In genomic region chr12:111353439-111353915, GRCm38 (mm10) we compare ENCODE assay signal across 9 mouse cellular contexts. TPM values are rescaled to one million over a fixed set of nuclear protein-coding genes. Genes with fewer than 3 reads are reported as not detected.
DNase-seq lines count a peak whose midpoint lies in the region; ATAC-seq and TF ChIP-seq lines count a peak whose summit lies in the region.
"Had no signal": no experiment of that assay in that cellular context is flagged by ENCODE, and none has a peak within 500 bp of the region (broad histone marks: within the 10 kb centered on the region; RNA-seq: fewer than 3 reads in every experiment).

No protein-coding gene starts in this region.

- H3K27ac ChIP-seq in forebrain, postnatal 0 days (ENCODE audit: low read depth, low read length): 0 out of 2 replicates have a peak overlapping the region, but pooled peaks have one; percentile 29
- peak overlapping the region; percentile 71 for H3K27ac ChIP-seq in lung, embryonic 15.5 days
- H3K27ac ChIP-seq in stomach, postnatal 0 days (replicated peaks): peak overlapping the region; percentile 80

- TF ChIP-seq EP300 in stomach, postnatal 0 days (optimal IDR thresholded peaks at IDR 0.05): no peak

- no peak for DNase-seq in frontal cortex, adult 2 months (ENCODE audit: extremely low spot score in 1 of 2, low spot score in 1 of 2)
- DNase-seq in forebrain, postnatal 0 days: no peak
- DNase-seq in kidney, adult 11 months: peak; percentile 93
- DNase-seq in stomach, postnatal 0 days (ENCODE audit: low spot score): peak; percentile 95
- no peak for DNase-seq in spleen, adult 18-20 months
- DNase-seq in right cerebral cortex, postnatal 4 days: no peak

- no peaks in the 10 kb centered on the region for H3K9me3 ChIP-seq in forebrain, postnatal 0 days (ENCODE audit: low read length)
- H3K9me3 ChIP-seq in lung, embryonic 15.5 days: no peaks in the 10 kb centered on the region
- no peaks in the 10 kb centered on the region for H3K9me3 ChIP-seq in stomach, postnatal 0 days (ENCODE audit: control insufficient read depth, low read length)

- H3K4me2 ChIP-seq in forebrain, postnatal 0 days (ENCODE audit: low read depth): no peak overlapping the region
- peak overlapping the region; percentile 19; the same call in 1 of the 2 replicates for H3K4me2 ChIP-seq in lung, embryonic 15.5 days
- H3K4me2 ChIP-seq in stomach, postnatal 0 days (replicated peaks; ENCODE audit: low read depth): no peak overlapping the region

- peak; percentile 48; the same call in 1 of the 2 replicates for ATAC-seq in frontal cortex, adult (ENCODE audit: low TSS enrichment)
- peak; percentile 56 for ATAC-seq in forebrain, postnatal 0 days
- peak; percentile 87 for ATAC-seq in lung, embryonic 15.5 days (ENCODE audit: borderline replicate concordance, extremely low read depth, low FRiP score, low TSS enrichment)
- ATAC-seq in stomach, postnatal 0 days (ENCODE audit: low FRiP score, low TSS enrichment): peak; percentile 98

- WGBS in forebrain, postnatal 0 days: 41% methylated on average over 15 of the region's 15 CpGs
- WGBS in lung, embryonic 15.5 days: 59% methylated on average over 15 of the region's 15 CpGs
- WGBS in stomach, postnatal 0 days: 46% methylated on average over 15 of the region's 15 CpGs

- no peak overlapping the region for H3K9ac ChIP-seq in forebrain, postnatal 0 days
- no peak overlapping the region for H3K9ac ChIP-seq in lung, embryonic 15.5 days
- H3K9ac ChIP-seq in stomach, postnatal 0 days (ENCODE audit: low read length): no peak overlapping the region

- H3K27me3 ChIP-seq in forebrain, postnatal 0 days (ENCODE audit: insufficient read depth, low read length): no peaks in the 10 kb centered on the region
- H3K27me3 ChIP-seq in lung, embryonic 15.5 days: no peaks in the 10 kb centered on the region
- H3K27me3 ChIP-seq in stomach, postnatal 0 days (ENCODE audit: control insufficient read depth, insufficient read depth, low read length): no peaks in the 10 kb centered on the region

- peaks cover 4% of the 10 kb centered on the region; the same call in 1 of the 2 replicates for H3K36me3 ChIP-seq in forebrain, postnatal 0 days (ENCODE audit: insufficient read depth)
- H3K36me3 ChIP-seq in lung, embryonic 15.5 days: no peaks in the 10 kb centered on the region
- H3K36me3 ChIP-seq in stomach, postnatal 0 days (ENCODE audit: control insufficient read depth, insufficient read depth, low read length): no peaks in the 10 kb centered on the region

- TF ChIP-seq CTCF in forebrain, postnatal 0 days (IDR thresholded peaks at IDR 0.05; ENCODE audit: low read depth): no peak
- TF ChIP-seq CTCF in stomach, postnatal 0 days (IDR thresholded peaks at IDR 0.05; ENCODE audit: low read depth): no peak

- H3K4me3 ChIP-seq in forebrain, postnatal 0 days (ENCODE audit: low read depth, low read length): no peak overlapping the region
- H3K4me3 ChIP-seq in lung, embryonic 15.5 days: no peak overlapping the region
- H3K4me3 ChIP-seq in stomach, postnatal 0 days (ENCODE audit: low read depth, low read length): no peak overlapping the region

- no peaks in the 10 kb centered on the region for H3K4me1 ChIP-seq in forebrain, postnatal 0 days (ENCODE audit: insufficient read depth)
- peaks cover 48% of the 10 kb centered on the region for H3K4me1 ChIP-seq in lung, embryonic 15.5 days
- peaks cover 5% of the 10 kb centered on the region; the same call in 1 of the 2 replicates for H3K4me1 ChIP-seq in stomach, postnatal 0 days (replicated peaks; ENCODE audit: control insufficient read depth, insufficient read depth)

RNA-seq across cellular contexts. Expression of gene Cdc42bpb, which starts 24.0 kb away (rescaled TPM):
- 175 and 184 TPM in 2 replicates for polyA plus RNA-seq in frontal cortex, adult 2 months (2012; rRNA removed)
- total RNA-seq in forebrain, postnatal 0 days (2014; rRNA removed): 113 and 139 TPM in 2 replicates
- 28.0 and 31.1 TPM in 2 replicates for polyA plus RNA-seq in forebrain, postnatal 0 days (2015; fragmentation: Nextera tagmentation; extraction: Ambion mirVana)
- polyA plus RNA-seq in lung, embryonic 15.5 days (2015; fragmentation: Nextera tagmentation; extraction: Ambion mirVana): 31.8 and 32.2 TPM in 2 replicates
- 18.6 and 18.7 TPM in 2 replicates for polyA plus RNA-seq in stomach, postnatal 0 days (2015; fragmentation: Nextera tagmentation; extraction: Ambion mirVana)

RNA-seq across cellular contexts. Expression of gene Lbhd2, which starts 53.1 kb away (rescaled TPM):
- 23.2 and 24.5 TPM in 2 replicates for polyA plus RNA-seq in frontal cortex, adult 2 months (2012; rRNA removed)
- total RNA-seq in forebrain, postnatal 0 days (2014; rRNA removed): 3.7 and 4.4 TPM in 2 replicates
- polyA plus RNA-seq in forebrain, postnatal 0 days (2015; fragmentation: Nextera tagmentation; extraction: Ambion mirVana): 10.5 and 12.9 TPM in 2 replicates
- 0.50 and 0.93 TPM in 2 replicates for polyA plus RNA-seq in lung, embryonic 15.5 days (2015; fragmentation: Nextera tagmentation; extraction: Ambion mirVana)
- 2.2 TPM in 2 replicates for polyA plus RNA-seq in stomach, postnatal 0 days (2015; fragmentation: Nextera tagmentation; extraction: Ambion mirVana)
- total RNA-seq: heart, adult 18-20 months had no signal

Comparison
In these comparisons a context has a peak if more than half of its experiments do, and no peak if none do; other contexts are left out.
1. ATAC-seq: peak in every context shown above with its lines; median percentile 98 in stomach, postnatal 0 days; 87 in lung, embryonic 15.5 days; 56 in forebrain, postnatal 0 days; 48 in frontal cortex, adult.
2. DNase-seq: peak in kidney, adult 11 months (single experiment) and stomach, postnatal 0 days (single experiment); none in frontal cortex, adult 2 months (0 of 2), forebrain, postnatal 0 days (single experiment), spleen, adult 18-20 months (0 of 2) and right cerebral cortex, postnatal 4 days (single experiment).
3. H3K27ac ChIP-seq: peak in every context shown above with its lines; median percentile 80 in stomach, postnatal 0 days; 71 in lung, embryonic 15.5 days; 29 in forebrain, postnatal 0 days.